Mouse (Mus musculus): Measurements from ENCODE around the gene Cdh1. TPM values are rescaled to one million over a fixed set of nuclear protein-coding genes. Genes with fewer than 3 reads are reported as not detected.
A peak's percentile ranks its signal among the peaks of the same experiment; 100 is the strongest.

The Cdh1 gene
- 22.9 and 26.5 TPM in 2 replicates for polyA plus RNA-seq (2015; fragmentation: Nextera tagmentation; extraction: Ambion mirVana)

DNA sequence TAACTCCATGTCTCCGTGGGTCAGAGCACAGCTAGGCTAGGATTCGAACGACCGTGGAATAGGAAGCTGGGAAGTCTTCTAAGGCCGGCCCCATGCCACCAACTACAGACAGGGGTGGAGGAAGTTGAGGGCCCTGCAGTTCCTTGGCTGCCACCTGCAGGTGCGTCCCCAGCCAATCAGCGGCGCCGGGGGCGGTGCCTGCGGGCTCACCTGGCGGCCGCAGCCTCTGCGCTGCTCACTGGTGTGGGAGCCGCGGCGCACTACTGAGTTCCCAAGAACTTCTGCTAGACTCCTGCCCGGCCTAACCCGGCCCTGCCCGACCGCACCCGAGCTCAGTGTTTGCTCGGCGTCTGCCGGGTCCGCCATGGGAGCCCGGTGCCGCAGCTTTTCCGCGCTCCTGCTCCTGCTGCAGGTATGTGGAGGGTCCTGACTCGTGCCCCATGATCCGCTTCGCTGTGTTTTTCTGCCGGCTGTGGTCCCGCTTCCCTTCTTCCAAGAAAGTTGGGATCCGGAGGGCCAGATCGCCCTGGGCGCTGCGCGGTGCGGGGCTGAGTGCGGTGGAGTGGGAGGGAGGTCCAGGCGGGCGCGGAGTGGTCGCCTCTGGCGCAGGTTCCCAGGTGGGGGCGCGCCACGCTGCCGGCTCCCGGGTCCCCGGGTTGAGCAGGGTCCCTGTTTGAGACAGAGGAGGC is at the start of gene Cdh1:
Cdh1 (plus strand) TSS at position 221 of the 689 bp plus-strand sequence.
- H3K36me3 ChIP-seq (ENCODE audit: control insufficient read depth, insufficient read depth): no peaks in the 10 kb centered on the region
- no peaks in the 10 kb centered on the region for H3K9me3 ChIP-seq (replicated peaks; ENCODE audit: control insufficient read depth, low read length)
- H3K4me2 ChIP-seq (ENCODE audit: low read depth, low read length): peak within 1 kb of the TSS; percentile 51
- H3K27me3 ChIP-seq (ENCODE audit: control insufficient read depth, insufficient read depth, low read depth, low read length): peaks cover 35% of the 10 kb centered on the region
- ATAC-seq (ENCODE audit: low read depth): peak; percentile 68
- H3K4me1 ChIP-seq (ENCODE audit: control insufficient read depth, low read depth, low read length): no peaks in the 10 kb centered on the region; the same call in none of the 2 replicates
- peak within 1 kb of the TSS; percentile 53 for H3K9ac ChIP-seq (ENCODE audit: low read depth, low read length)
- under 1% methylated on average over 53 of the region's 53 CpGs for WGBS (ENCODE audit: insufficient replicate concordance)
- H3K4me3 ChIP-seq (ENCODE audit: low read depth, low read length): peak within 1 kb of the TSS; percentile 64
- no peak within 1 kb of the TSS for H3K27ac ChIP-seq (ENCODE audit: low read length)

DNA sequence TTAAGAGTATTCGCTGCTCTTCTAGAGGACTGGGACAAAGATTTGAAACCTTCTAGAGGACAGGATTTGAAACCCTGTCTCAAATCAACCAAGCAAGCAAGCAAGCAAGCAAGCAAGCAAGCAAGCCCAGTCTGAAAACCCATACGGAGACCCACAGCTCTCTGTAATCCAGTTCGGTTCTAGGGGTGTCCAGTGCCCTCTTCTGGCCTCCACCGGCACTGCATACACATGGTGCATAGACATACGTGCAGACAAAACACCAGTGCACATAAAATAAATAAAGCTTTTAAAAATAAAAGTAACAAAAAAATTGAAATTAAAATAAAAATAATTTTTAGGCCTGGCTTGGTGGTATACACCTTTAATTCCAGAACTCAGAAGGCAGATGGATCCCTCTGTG is 49.1 kb upstream of the Cdh1 start:
- no peaks in the 10 kb centered on the region for H3K36me3 ChIP-seq (ENCODE audit: control insufficient read depth, insufficient read depth)
- no peak overlapping the region for H3K27ac ChIP-seq (ENCODE audit: low read length)
- H3K4me1 ChIP-seq (ENCODE audit: control insufficient read depth, low read depth, low read length): no peaks in the 10 kb centered on the region
- H3K4me2 ChIP-seq (ENCODE audit: low read depth, low read length): no peak overlapping the region
- H3K27me3 ChIP-seq (ENCODE audit: control insufficient read depth, insufficient read depth, low read depth, low read length): no peaks in the 10 kb centered on the region
- no peaks in the 10 kb centered on the region for H3K9me3 ChIP-seq (replicated peaks; ENCODE audit: control insufficient read depth, low read length)
- no peak overlapping the region for H3K9ac ChIP-seq (ENCODE audit: low read depth, low read length)
- WGBS (ENCODE audit: insufficient replicate concordance): 74% methylated on average over 5 of the region's 5 CpGs
- ATAC-seq (ENCODE audit: low read depth): no peak
- H3K4me3 ChIP-seq (ENCODE audit: low read depth, low read length): no peak overlapping the region

DNA sequence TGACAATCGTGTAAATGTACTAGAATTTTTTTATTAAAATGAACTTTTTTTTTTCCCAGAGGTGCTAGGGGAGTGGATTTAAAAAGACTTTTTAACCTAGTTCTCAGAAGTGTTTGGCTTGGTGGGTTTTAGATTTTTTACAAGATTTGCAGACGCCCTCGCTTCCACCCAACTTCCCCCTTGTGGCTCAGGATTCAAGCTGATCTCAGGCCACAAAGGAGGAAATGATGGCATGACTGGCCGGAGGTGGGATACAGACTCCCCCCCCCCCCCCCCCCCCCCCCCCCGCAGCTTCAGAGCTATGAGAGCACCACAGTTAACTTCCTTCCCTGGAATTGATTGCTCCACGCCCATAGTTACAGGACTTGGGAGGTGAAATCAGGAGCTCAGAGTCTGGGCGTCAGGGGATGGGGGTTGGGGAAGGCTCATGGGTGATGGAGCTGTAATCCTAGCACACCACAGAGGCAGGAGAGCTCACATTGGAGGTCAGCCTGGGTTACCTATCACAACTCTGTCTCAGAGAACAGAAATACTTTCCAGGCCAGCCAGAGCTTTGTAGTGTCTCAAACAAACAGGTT is 47.0 kb upstream of the Cdh1 start:
- H3K9ac ChIP-seq (ENCODE audit: low read depth, low read length): no peak overlapping the region
- no peak overlapping the region for H3K4me3 ChIP-seq (ENCODE audit: low read depth, low read length)
- H3K36me3 ChIP-seq (ENCODE audit: control insufficient read depth, insufficient read depth): no peaks in the 10 kb centered on the region
- ATAC-seq (ENCODE audit: low read depth): no peak
- no peak overlapping the region for H3K27ac ChIP-seq (ENCODE audit: low read length)
- no peaks in the 10 kb centered on the region for H3K27me3 ChIP-seq (ENCODE audit: control insufficient read depth, insufficient read depth, low read depth, low read length)
- H3K4me2 ChIP-seq (ENCODE audit: low read depth, low read length): no peak overlapping the region
- H3K9me3 ChIP-seq (replicated peaks; ENCODE audit: control insufficient read depth, low read length): no peaks in the 10 kb centered on the region
- 22% methylated on average over 6 of the region's 7 CpGs for WGBS (ENCODE audit: insufficient replicate concordance)
- peaks cover 6% of the 10 kb centered on the region; the same call in 1 of the 2 replicates for H3K4me1 ChIP-seq (ENCODE audit: control insufficient read depth, low read depth, low read length)

GRCm38 (mm10) chr8:106559844-106560243 is 43.3 kb upstream of the Cdh1 start:
- no peak overlapping the region for H3K4me3 ChIP-seq (ENCODE audit: low read depth, low read length)
- H3K4me1 ChIP-seq (ENCODE audit: control insufficient read depth, low read depth, low read length): peaks cover 6% of the 10 kb centered on the region; the same call in 1 of the 2 replicates
- WGBS (ENCODE audit: insufficient replicate concordance): 33% methylated on average over 9 of the region's 9 CpGs
- no peak overlapping the region for H3K27ac ChIP-seq (ENCODE audit: low read length)
- ATAC-seq (ENCODE audit: low read depth): no peak
- H3K36me3 ChIP-seq (ENCODE audit: control insufficient read depth, insufficient read depth): no peaks in the 10 kb centered on the region
- no peaks in the 10 kb centered on the region for H3K27me3 ChIP-seq (ENCODE audit: control insufficient read depth, insufficient read depth, low read depth, low read length)
- H3K9me3 ChIP-seq (replicated peaks; ENCODE audit: control insufficient read depth, low read length): no peaks in the 10 kb centered on the region
- H3K9ac ChIP-seq (ENCODE audit: low read depth, low read length): no peak overlapping the region
- no peak overlapping the region for H3K4me2 ChIP-seq (ENCODE audit: low read depth, low read length)

DNA sequence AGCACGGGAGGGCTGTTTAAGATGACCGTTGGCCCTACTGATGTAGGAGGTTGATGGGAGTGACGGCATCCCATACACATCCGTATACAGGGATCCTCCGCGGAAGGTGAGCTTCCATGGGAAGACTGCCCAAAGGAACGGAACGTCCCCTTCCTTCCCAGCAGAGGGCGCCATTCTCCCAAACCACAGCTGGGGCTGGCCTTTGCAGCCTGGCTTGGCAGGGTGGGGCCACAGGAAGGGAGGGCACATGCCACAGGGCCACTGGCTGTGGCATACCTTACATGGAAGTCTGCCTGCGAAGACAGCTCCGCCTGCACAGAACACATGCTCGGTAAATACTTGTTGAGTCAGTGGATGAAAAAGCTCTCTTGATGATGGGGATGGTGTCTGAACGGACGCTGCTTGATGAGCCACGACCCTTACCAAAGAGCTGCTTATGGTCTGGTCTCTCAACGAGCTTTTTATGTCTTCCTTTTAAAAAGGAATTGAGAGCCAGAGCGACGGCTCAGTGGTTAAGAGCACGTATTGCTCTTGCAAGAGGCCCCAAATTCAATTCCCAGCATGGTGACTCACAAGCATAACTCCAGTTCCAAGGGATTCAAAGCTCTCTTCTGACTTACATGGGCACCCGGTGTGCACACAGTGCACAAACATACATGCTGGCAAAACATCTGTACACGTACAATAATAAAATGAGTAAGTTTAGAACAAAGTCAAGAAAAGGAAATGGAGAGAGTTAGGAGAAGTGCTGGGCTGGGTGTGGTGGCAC is 41.9 kb upstream of the Cdh1 start:
- Histone ChIP-seq H3K27ac (ENCODE audit: low read length) (no peak overlapping the region), H3K36me3 (ENCODE audit: control insufficient read depth, insufficient read depth) (no peaks in the 10 kb centered on the region), H3K9me3 (replicated peaks; ENCODE audit: control insufficient read depth, low read length) (no peaks in the 10 kb centered on the region), H3K4me3 (ENCODE audit: low read depth, low read length) (no peak overlapping the region), H3K4me1 (ENCODE audit: control insufficient read depth, low read depth, low read length) (peaks cover 6% of the 10 kb centered on the region; the same call in 1 of the 2 replicates), H3K27me3 (ENCODE audit: control insufficient read depth, insufficient read depth, low read depth, low read length) (no peaks in the 10 kb centered on the region), H3K9ac (ENCODE audit: low read depth, low read length) (no peak overlapping the region), H3K4me2 (ENCODE audit: low read depth, low read length) (no peak overlapping the region)
- 19% methylated on average over 21 of the region's 21 CpGs for WGBS (ENCODE audit: insufficient replicate concordance)
- ATAC-seq (ENCODE audit: low read depth): peak; percentile 27; the same call in 1 of the 2 replicates

GRCm38 (mm10) chr8:106563691-106564182 is 39.4 kb upstream of the Cdh1 start:
- no peaks in the 10 kb centered on the region for H3K9me3 ChIP-seq (replicated peaks; ENCODE audit: control insufficient read depth, low read length)
- no peak overlapping the region for H3K4me2 ChIP-seq (ENCODE audit: low read depth, low read length)
- ATAC-seq (ENCODE audit: low read depth): 0 out of 2 replicates have a peak, but pooled peaks have one; percentile 24
- H3K9ac ChIP-seq (ENCODE audit: low read depth, low read length): no peak overlapping the region
- H3K4me1 ChIP-seq (ENCODE audit: control insufficient read depth, low read depth, low read length): peaks cover 6% of the 10 kb centered on the region; the same call in 1 of the 2 replicates
- H3K27me3 ChIP-seq (ENCODE audit: control insufficient read depth, insufficient read depth, low read depth, low read length): no peaks in the 10 kb centered on the region
- H3K27ac ChIP-seq (ENCODE audit: low read length): no peak overlapping the region
- no peak overlapping the region for H3K4me3 ChIP-seq (ENCODE audit: low read depth, low read length)
- no peaks in the 10 kb centered on the region for H3K36me3 ChIP-seq (ENCODE audit: control insufficient read depth, insufficient read depth)
- WGBS (ENCODE audit: insufficient replicate concordance): 45% methylated on average over 3 of the region's 3 CpGs

GRCm38 (mm10) chr8:106569006-106569405 is 34.1 kb upstream of the Cdh1 start:
- Histone ChIP-seq H3K9ac (ENCODE audit: low read depth, low read length) (no peak overlapping the region), H3K4me3 (ENCODE audit: low read depth, low read length) (no peak overlapping the region), H3K4me1 (ENCODE audit: control insufficient read depth, low read depth, low read length) (no peaks in the 10 kb centered on the region), H3K27me3 (ENCODE audit: control insufficient read depth, insufficient read depth, low read depth, low read length) (no peaks in the 10 kb centered on the region), H3K36me3 (ENCODE audit: control insufficient read depth, insufficient read depth) (no peaks in the 10 kb centered on the region), H3K4me2 (ENCODE audit: low read depth, low read length) (no peak overlapping the region), H3K9me3 (replicated peaks; ENCODE audit: control insufficient read depth, low read length) (no peaks in the 10 kb centered on the region), H3K27ac (ENCODE audit: low read length) (no peak overlapping the region)
- WGBS (ENCODE audit: insufficient replicate concordance): 58% methylated on average over 7 of the region's 7 CpGs
- ATAC-seq (ENCODE audit: low read depth): no peak

DNA sequence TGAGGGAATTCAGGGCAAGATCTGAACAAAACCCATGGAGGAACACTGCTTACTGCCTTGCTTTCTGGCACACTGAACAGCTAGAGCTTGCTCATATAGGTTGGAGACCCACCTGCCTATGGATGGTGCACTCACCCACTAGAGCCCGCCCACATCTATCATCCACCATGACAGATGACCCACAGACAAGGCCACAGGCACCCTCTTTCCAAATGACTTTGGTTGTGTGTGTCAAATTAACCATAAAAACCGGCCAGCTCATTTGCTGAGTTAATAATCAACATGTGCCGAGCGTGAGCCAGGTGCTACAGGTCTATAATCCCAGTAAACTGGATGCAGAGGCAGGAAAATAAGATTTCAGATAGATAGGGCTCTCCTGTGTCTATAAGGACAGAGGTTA is 32.8 kb upstream of the Cdh1 start:
- H3K27me3 ChIP-seq (ENCODE audit: control insufficient read depth, insufficient read depth, low read depth, low read length): no peaks in the 10 kb centered on the region
- ATAC-seq (ENCODE audit: low read depth): no peak
- 53% methylated on average over 4 of the region's 4 CpGs for WGBS (ENCODE audit: insufficient replicate concordance)
- H3K9me3 ChIP-seq (replicated peaks; ENCODE audit: control insufficient read depth, low read length): no peaks in the 10 kb centered on the region
- H3K27ac ChIP-seq (ENCODE audit: low read length): no peak overlapping the region
- H3K9ac ChIP-seq (ENCODE audit: low read depth, low read length): no peak overlapping the region
- H3K4me1 ChIP-seq (ENCODE audit: control insufficient read depth, low read depth, low read length): no peaks in the 10 kb centered on the region
- H3K4me2 ChIP-seq (ENCODE audit: low read depth, low read length): no peak overlapping the region
- no peak overlapping the region for H3K4me3 ChIP-seq (ENCODE audit: low read depth, low read length)
- no peaks in the 10 kb centered on the region for H3K36me3 ChIP-seq (ENCODE audit: control insufficient read depth, insufficient read depth)
